Comparison of ENCODE assay signal across 1 mouse cellular context in the genomic region with DNA sequence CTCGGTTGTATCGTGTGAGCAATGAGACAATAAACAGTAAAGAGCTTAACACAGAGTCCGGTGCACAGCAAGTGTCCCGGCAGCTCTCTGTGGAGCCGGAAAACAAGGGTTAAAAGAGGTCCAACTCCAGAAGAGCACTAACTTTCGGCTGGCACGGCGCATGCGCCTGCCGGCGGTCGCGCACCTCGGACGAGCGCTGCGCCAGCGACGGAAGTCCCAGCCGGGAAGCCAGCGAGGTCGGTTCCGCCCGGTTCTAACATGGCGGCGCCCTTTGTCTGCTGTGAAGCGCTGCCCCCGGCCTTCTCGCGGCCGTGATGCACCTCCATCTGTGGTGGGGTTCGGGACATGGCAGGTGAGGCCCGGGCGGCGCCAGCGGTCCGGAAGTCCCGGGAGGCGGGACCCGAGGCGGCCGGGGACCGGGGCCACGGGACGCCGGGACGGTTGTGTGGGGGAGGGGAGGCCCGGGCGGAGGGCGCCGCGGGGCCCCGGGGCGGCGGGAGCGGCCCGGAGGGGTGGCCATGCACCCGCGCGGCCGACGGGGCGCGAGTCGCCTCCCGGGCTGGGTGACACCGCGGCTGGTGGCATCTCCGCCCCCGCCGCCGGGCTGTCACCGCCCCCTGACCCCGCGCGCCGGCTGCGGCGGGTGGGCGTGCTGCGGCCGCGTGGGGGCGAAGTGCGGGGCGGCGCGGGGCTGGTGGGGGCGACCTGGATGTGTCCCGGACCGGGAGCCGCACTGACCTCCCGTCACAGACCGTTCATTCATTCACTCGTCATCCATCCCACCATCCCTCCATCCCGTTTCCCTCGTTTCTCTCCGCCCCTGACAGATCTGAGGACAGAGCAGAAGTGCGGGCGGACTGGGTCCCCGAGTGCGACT.
TF ChIP-seq lines count a peak whose summit lies in the region.

Gene Zbtb17 (plus strand): TSS at position 204 of the 877 bp plus-strand sequence.

TF ChIP-seq in MEL, 35 proteins besides CTCF, POLR2A, EP300 and RAD21 (continued from another document):
- peak; percentile 58; the same call in 1 of the 2 replicates for TF ChIP-seq TBP (IDR thresholded peaks at IDR 0.05; ENCODE audit: low read depth, low read length)
- TF ChIP-seq MAFK (IDR thresholded peaks at IDR 0.05; ENCODE audit: borderline replicate concordance, low read depth, low read length): no peak
- no peak for TF ChIP-seq MYC (IDR thresholded peaks at IDR 0.05; ENCODE audit: low read depth, low read length)
- no peak for TF ChIP-seq ZNF384 (IDR thresholded peaks at IDR 0.05; ENCODE audit: low read depth, low read length)
- peak; percentile 97 for TF ChIP-seq SIN3A (IDR thresholded peaks at IDR 0.05; ENCODE audit: low read length)
- TF ChIP-seq ETS1 (IDR thresholded peaks at IDR 0.05; ENCODE audit: low read depth, low read length): no peak
- no peak for TF ChIP-seq GATA1 (IDR thresholded peaks at IDR 0.05; ENCODE audit: low read depth, low read length)
- peak; percentile 95 for TF ChIP-seq KAT2A (conservative IDR thresholded peaks at IDR 0.05; ENCODE audit: low read depth, low read length)
- TF ChIP-seq ZMIZ1 (IDR thresholded peaks at IDR 0.05; ENCODE audit: low read depth, low read length): no peak
- no peak for TF ChIP-seq ZC3H11A (IDR thresholded peaks at IDR 0.05; ENCODE audit: low read depth, low read length)
- no peak for TF ChIP-seq CHD1 (IDR thresholded peaks at IDR 0.05; ENCODE audit: low read depth, low read length)
- no peak for TF ChIP-seq BHLHE40 (IDR thresholded peaks at IDR 0.05; ENCODE audit: borderline replicate concordance, low read depth, low read length)
